Mouse (Mus musculus): Measurements from ENCODE around the gene Exd1.
"Not testable (repeated sequence)": the region's sequence is repeated elsewhere in the genome, so short reads cannot be mapped to it uniquely, and the experiment has no call there.

The Exd1 gene

GRCm38 (mm10) chr2:119538802-119539201 is 8.6 kb downstream of the Exd1 start:
- DNase-seq (ENCODE audit: low read depth): no peak

- peak; percentile 61 for DNase-seq (ENCODE audit: low read depth)
Measured at GRCm38 (mm10) chr2:119525422-119525821, 22.0 kb downstream of the Exd1 start.

- peak; percentile 73 for DNase-seq (ENCODE audit: low read depth)
Measured at GRCm38 (mm10) chr2:119523836-119524235, 23.6 kb downstream of the Exd1 start.

GRCm38 (mm10) chr2:119520550-119520949 is 26.9 kb downstream of the Exd1 start:
- DNase-seq (ENCODE audit: low read depth): peak; percentile 60

GRCm38 (mm10) chr2:119516811-119517210 is 30.6 kb downstream of the Exd1 start:
- DNase-seq (ENCODE audit: low read depth): no peak

GRCm38 (mm10) chr2:119514026-119514522 is 33.4 kb downstream of the Exd1 start:
- no peak for DNase-seq (ENCODE audit: low read depth)

- peak; percentile 36 for DNase-seq (ENCODE audit: low read depth)
Measured at GRCm38 (mm10) chr2:119512292-119512691, 35.1 kb downstream of the Exd1 start.

GRCm38 (mm10) chr2:119510856-119511255 is 36.6 kb downstream of the Exd1 start:
- DNase-seq (ENCODE audit: low read depth): no peak

GRCm38 (mm10) chr2:119508518-119508917 is 38.9 kb downstream of the Exd1 start:
- DNase-seq (ENCODE audit: low read depth): not testable (repeated sequence)

- DNase-seq (ENCODE audit: low read depth): peak; percentile 53
Measured at GRCm38 (mm10) chr2:119507108-119507507, 40.3 kb downstream of the Exd1 start.

- DNase-seq (ENCODE audit: low read depth): no peak
Measured at GRCm38 (mm10) chr2:119500965-119501652, 46.3 kb downstream of the Exd1 start.

GRCm38 (mm10) chr2:119498859-119499258 is 48.6 kb downstream of the Exd1 start:
- no peak for DNase-seq (ENCODE audit: low read depth)

- DNase-seq (ENCODE audit: low read depth): no peak
Measured at GRCm38 (mm10) chr2:119496082-119496481, 51.3 kb downstream of the Exd1 start.

GRCm38 (mm10) chr2:119491953-119492352 is 55.5 kb downstream of the Exd1 start:
- DNase-seq (ENCODE audit: low read depth): peak; percentile 65

GRCm38 (mm10) chr2:119486488-119486887 is 60.9 kb downstream of the Exd1 start:
- DNase-seq (ENCODE audit: low read depth): no peak

GRCm38 (mm10) chr2:119482307-119482706 is 65.1 kb downstream of the Exd1 start:
- DNase-seq (ENCODE audit: low read depth): peak; percentile 28

- DNase-seq (ENCODE audit: low read depth): no peak
Measured at GRCm38 (mm10) chr2:119478397-119478749, 69.1 kb downstream of the Exd1 start.

- DNase-seq (ENCODE audit: low read depth): peak; percentile 99
Measured at GRCm38 (mm10) chr2:119477571-119478396, 69.6 kb downstream of the Exd1 start, which contains the start of gene Ino80. Ino80 (minus strand) TSS chr2:119477687.

- DNase-seq (ENCODE audit: low read depth): peak; percentile 69
Measured at GRCm38 (mm10) chr2:119476621-119477391, 70.6 kb downstream of the Exd1 start.

- DNase-seq (ENCODE audit: low read depth): no peak
Measured at GRCm38 (mm10) chr2:119476166-119476565, 71.3 kb downstream of the Exd1 start.

Data from NIH3T3 (cell line).